Mouse (Mus musculus): ENCODE measurements around the gene Acd. TPM values are rescaled to one million over a fixed set of nuclear protein-coding genes. Genes with fewer than 3 reads are reported as not detected.
A peak's percentile ranks its signal among the peaks of the same experiment; 100 is the strongest.

Gene Acd
- polyA plus RNA-seq, 1 experiment from 2014 or later = 22.4 TPM

GRCm38 (mm10) chr8:105700566-105700965 lies 336 bp downstream of the Acd start:
- Histone ChIP-seq H3K27me3 (no peaks in the 10 kb centered on the region), H3K9ac (peak overlapping the region; percentile 58), H3K4me3 (replicated peaks) (peak overlapping the region; percentile 72), H3K36me3 (replicated peaks) (peaks cover 38% of the 10 kb centered on the region), H3K4me1 (replicated peaks) (peaks cover 34% of the 10 kb centered on the region), H3K9me3 (replicated peaks) (no peaks in the 10 kb centered on the region), H3K4me2 (peak overlapping the region; percentile 87), H3K27ac (replicated peaks) (peak overlapping the region; percentile 97)
- peak; percentile 56 for ATAC-seq (ENCODE audit: insufficient read depth)
- WGBS (ENCODE audit: insufficient replicate concordance) = under 1% methylated on average over 21 of the region's 21 CpGs

GRCm38 (mm10) chr8:105699488-105700215 lies 1.2 kb downstream of the Acd start:
- H3K27ac ChIP-seq (replicated peaks) = no peak overlapping the region
- WGBS (ENCODE audit: insufficient replicate concordance) = 82% methylated on average over 11 of the region's 11 CpGs
- H3K9ac ChIP-seq = peak overlapping the region; percentile 58; the same call in 1 of the 2 replicates
- 0 out of 2 replicates have a peak, but pooled peaks cover 2% of the 10 kb centered on the region for H3K27me3 ChIP-seq
- H3K36me3 ChIP-seq (replicated peaks) = peaks cover 38% of the 10 kb centered on the region
- H3K4me2 ChIP-seq = peak overlapping the region; percentile 87
- H3K4me1 ChIP-seq (replicated peaks) = peaks cover 34% of the 10 kb centered on the region
- no peaks in the 10 kb centered on the region for H3K9me3 ChIP-seq (replicated peaks)
- ATAC-seq (ENCODE audit: insufficient read depth) = no peak
- H3K4me3 ChIP-seq (replicated peaks) = peak overlapping the region; percentile 72

GRCm38 (mm10) chr8:105698734-105699133 lies 2.2 kb downstream of the Acd start:
- no peak for ATAC-seq (ENCODE audit: insufficient read depth)
- Histone ChIP-seq H3K36me3 (replicated peaks) (peaks cover 30% of the 10 kb centered on the region), H3K9me3 (replicated peaks) (no peaks in the 10 kb centered on the region), H3K27me3 (peaks cover 9% of the 10 kb centered on the region), H3K9ac (no peak overlapping the region), H3K27ac (replicated peaks) (no peak overlapping the region), H3K4me1 (replicated peaks) (peaks cover 42% of the 10 kb centered on the region), H3K4me3 (replicated peaks) (no peak overlapping the region), H3K4me2 (no peak overlapping the region)
- WGBS (ENCODE audit: insufficient replicate concordance) = 85% methylated on average over 5 of the region's 5 CpGs

- Histone ChIP-seq H3K4me1 (replicated peaks) (peaks cover 41% of the 10 kb centered on the region), H3K36me3 (replicated peaks) (peaks cover 22% of the 10 kb centered on the region), H3K9me3 (replicated peaks) (no peaks in the 10 kb centered on the region), H3K27ac (replicated peaks) (no peak overlapping the region), H3K4me3 (replicated peaks) (no peak overlapping the region), H3K9ac (no peak overlapping the region), H3K27me3 (peaks cover 12% of the 10 kb centered on the region), H3K4me2 (no peak overlapping the region)
- ATAC-seq (ENCODE audit: insufficient read depth) = no peak
- WGBS (ENCODE audit: insufficient replicate concordance) = 88% methylated on average over 17 of the region's 17 CpGs
Measured at GRCm38 (mm10) chr8:105697196-105697780, 3.6 kb downstream of the Acd start.

- H3K4me1 ChIP-seq (replicated peaks) = peaks cover 29% of the 10 kb centered on the region
- peaks cover 12% of the 10 kb centered on the region for H3K27me3 ChIP-seq
- H3K36me3 ChIP-seq (replicated peaks) = peaks cover 22% of the 10 kb centered on the region
- no peak overlapping the region for H3K27ac ChIP-seq (replicated peaks)
- no peak overlapping the region for H3K9ac ChIP-seq
- no peak overlapping the region for H3K4me2 ChIP-seq
- ATAC-seq (ENCODE audit: insufficient read depth) = no peak
- no peak overlapping the region for H3K4me3 ChIP-seq (replicated peaks)
- H3K9me3 ChIP-seq (replicated peaks) = no peaks in the 10 kb centered on the region
- WGBS (ENCODE audit: insufficient replicate concordance) = 77% methylated on average over 30 of the region's 30 CpGs
Measured at GRCm38 (mm10) chr8:105695080-105695780, 5.7 kb downstream of the Acd start.

GRCm38 (mm10) chr8:105694051-105694799 lies 6.7 kb downstream of the Acd start:
- H3K27me3 ChIP-seq = peaks cover 12% of the 10 kb centered on the region
- no peak; the same call in 1 of the 2 replicates for ATAC-seq (ENCODE audit: insufficient read depth)
- H3K4me2 ChIP-seq = peak overlapping the region; percentile 77
- H3K9me3 ChIP-seq (replicated peaks) = no peaks in the 10 kb centered on the region
- H3K27ac ChIP-seq (replicated peaks) = no peak overlapping the region
- H3K4me3 ChIP-seq (replicated peaks) = peak overlapping the region; percentile 39
- H3K9ac ChIP-seq = no peak overlapping the region
- H3K4me1 ChIP-seq (replicated peaks) = peaks cover 19% of the 10 kb centered on the region
- 31% methylated on average over 40 of the region's 40 CpGs for WGBS (ENCODE audit: insufficient replicate concordance)
- peaks cover 22% of the 10 kb centered on the region for H3K36me3 ChIP-seq (replicated peaks)

- peak overlapping the region; percentile 77 for H3K4me2 ChIP-seq
- H3K4me1 ChIP-seq (replicated peaks) = peaks cover 19% of the 10 kb centered on the region
- 7% methylated on average over 30 of the region's 30 CpGs for WGBS (ENCODE audit: insufficient replicate concordance)
- H3K27me3 ChIP-seq = peaks cover 12% of the 10 kb centered on the region
- H3K27ac ChIP-seq (replicated peaks) = no peak overlapping the region
- no peak overlapping the region for H3K9ac ChIP-seq
- no peaks in the 10 kb centered on the region for H3K9me3 ChIP-seq (replicated peaks)
- peak overlapping the region; percentile 39 for H3K4me3 ChIP-seq (replicated peaks)
- peak; percentile 25; the same call in 1 of the 2 replicates for ATAC-seq (ENCODE audit: insufficient read depth)
- peaks cover 21% of the 10 kb centered on the region for H3K36me3 ChIP-seq (replicated peaks)
Measured at GRCm38 (mm10) chr8:105693648-105694047, 7.3 kb downstream of the Acd start.

GRCm38 (mm10) chr8:105692449-105693182 lies 8.3 kb downstream of the Acd start:
- no peak for ATAC-seq (ENCODE audit: insufficient read depth)
- H3K36me3 ChIP-seq (replicated peaks) = peaks cover 10% of the 10 kb centered on the region; the same call in 1 of the 2 replicates
- H3K27ac ChIP-seq (replicated peaks) = no peak overlapping the region
- H3K9ac ChIP-seq = no peak overlapping the region
- H3K4me3 ChIP-seq (replicated peaks) = no peak overlapping the region
- WGBS (ENCODE audit: insufficient replicate concordance) = 75% methylated on average over 11 of the region's 11 CpGs
- peaks cover 12% of the 10 kb centered on the region for H3K27me3 ChIP-seq
- H3K4me2 ChIP-seq = no peak overlapping the region
- peaks cover 19% of the 10 kb centered on the region for H3K4me1 ChIP-seq (replicated peaks)
- no peaks in the 10 kb centered on the region for H3K9me3 ChIP-seq (replicated peaks)

GRCm38 (mm10) chr8:105690978-105691377 lies 9.9 kb downstream of the Acd start:
- Histone ChIP-seq H3K9me3 (replicated peaks) (no peaks in the 10 kb centered on the region), H3K4me2 (no peak overlapping the region), H3K9ac (no peak overlapping the region), H3K27ac (replicated peaks) (no peak overlapping the region), H3K4me1 (replicated peaks) (peaks cover 18% of the 10 kb centered on the region), H3K27me3 (peaks cover 12% of the 10 kb centered on the region), H3K36me3 (replicated peaks) (no peaks in the 10 kb centered on the region), H3K4me3 (replicated peaks) (no peak overlapping the region)
- ATAC-seq (ENCODE audit: insufficient read depth) = no peak
- WGBS (ENCODE audit: insufficient replicate concordance) = 75% methylated on average over 14 of the region's 14 CpGs

- 78% methylated on average over 9 of the region's 9 CpGs for WGBS (ENCODE audit: insufficient replicate concordance)
- Histone ChIP-seq H3K27me3 (peaks cover 12% of the 10 kb centered on the region), H3K4me2 (no peak overlapping the region), H3K4me3 (replicated peaks) (no peak overlapping the region), H3K27ac (replicated peaks) (no peak overlapping the region), H3K9me3 (replicated peaks) (no peaks in the 10 kb centered on the region), H3K4me1 (replicated peaks) (peaks cover 22% of the 10 kb centered on the region), H3K36me3 (replicated peaks) (no peaks in the 10 kb centered on the region), H3K9ac (no peak overlapping the region)
- no peak for ATAC-seq (ENCODE audit: insufficient read depth)
Measured at GRCm38 (mm10) chr8:105689983-105690360, 10.9 kb downstream of the Acd start.
